Mouse (Mus musculus) myocyte (in vitro differentiated cells): ENCODE measurements around the gene Fxyd6.

Experiments
- CEBPB ChIP-seq: IDR thresholded peaks from 2 replicates; pipeline ENCODE4 v1.6.1; 2011; ENCODE audit warnings: mild to moderate bottlenecking, moderate library complexity; ENCODE audit not compliant: poor library complexity, insufficient read depth, severe bottlenecking
- E2F4 ChIP-seq: IDR thresholded peaks from one replicate; pipeline ENCODE4 v1.6.1; 2011; ENCODE audit warnings: mild to moderate bottlenecking, control low read depth, moderate library complexity; ENCODE audit not compliant: insufficient read depth
- POLR2AphosphoS2 ChIP-seq: IDR thresholded peaks from one replicate; pipeline ENCODE4 v1.6.1; 2011; ENCODE audit warnings: low read depth, control low read depth; ENCODE audit not compliant: insufficient read length
- REST ChIP-seq: IDR thresholded peaks from one replicate; pipeline ENCODE4 v1.6.1; 2011; ENCODE audit warnings: mild to moderate bottlenecking, control low read depth, moderate library complexity; ENCODE audit not compliant: insufficient read depth, insufficient read length

DNA sequence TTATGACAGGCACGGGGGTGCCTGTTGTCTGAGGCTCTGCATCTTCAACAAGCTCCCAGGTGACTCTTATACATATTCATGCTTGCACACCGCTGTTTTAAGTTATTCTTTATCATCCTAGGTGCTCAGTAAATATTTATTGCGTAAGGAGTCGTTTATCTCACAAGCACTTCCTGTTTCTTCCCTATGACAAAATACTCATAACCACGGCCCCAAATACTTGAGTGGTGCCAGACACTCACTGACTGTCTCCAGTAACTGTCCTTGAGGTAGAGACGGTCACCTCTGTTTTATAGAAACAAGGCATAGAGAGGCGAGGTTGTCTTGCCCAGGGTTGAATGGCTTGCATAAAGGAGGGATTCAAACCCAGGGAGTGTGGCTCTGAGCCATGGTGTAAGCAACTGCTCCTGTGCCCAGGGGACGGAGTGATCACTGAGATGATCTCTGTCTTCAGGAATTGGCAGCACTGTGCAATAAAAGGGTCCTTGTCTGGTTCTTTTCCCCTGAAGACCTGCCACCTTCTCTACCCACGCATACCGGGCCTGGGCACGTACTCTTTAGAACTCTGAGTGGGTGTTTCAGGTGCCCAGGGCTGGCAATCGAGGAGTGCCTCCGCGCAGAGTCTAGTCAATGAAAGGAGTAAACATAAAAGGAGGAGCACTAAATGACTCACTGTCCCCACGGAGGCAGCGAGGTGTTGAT lies 70.2 kb downstream of the Fxyd6 start:
- TF ChIP-seq CEBPB (no peak), POLR2AphosphoS2 (no peak), E2F4 (no peak), REST (no peak)
